Mouse (Mus musculus) ES-E14 (cell line): ENCODE data around the gene Mybph. TPM values are rescaled to one million over a fixed set of nuclear protein-coding genes. Genes with fewer than 3 reads are reported as not detected.
A peak's percentile ranks its signal among the peaks of the same experiment; 100 is the strongest.

ENCODE experiments used
- DNase-seq: peaks from one replicate; pipeline ENCODE4 v3.0.0-alpha.2; 2013; ENCODE audit warnings: low read depth, low spot score
- H3K27ac ChIP-seq: 2 replicates; pipeline ENCODE4 v1.5.1; 2012; ENCODE audit warnings: low read depth, mild to moderate bottlenecking, low read length, moderate library complexity, mixed read lengths; ENCODE audit not compliant: poor library complexity, insufficient read depth, severe bottlenecking
- H3K36me3 ChIP-seq: 2 replicates; pipeline ENCODE4 v1.6.1; 2012; ENCODE audit warnings: mild to moderate bottlenecking, low read length, moderate library complexity, mixed read lengths; ENCODE audit not compliant: control insufficient read depth, poor library complexity, insufficient read depth, severe bottlenecking
- H3K4me1 ChIP-seq, 2 experiments: fragments of 150-350 bp in 1 of 2; sonication (generic) in 1 of 2; 2 replicates each; pipeline ENCODE4 v1.6.1; 2012; ENCODE audit warnings: low read length in 2 of 2, mild to moderate bottlenecking in 1 of 2, mixed read lengths in 1 of 2; ENCODE audit not compliant: control insufficient read depth in 2 of 2, insufficient read depth in 2 of 2, poor library complexity in 1 of 2
- H3K4me3 ChIP-seq, 2 experiments: fragments of 150-350 bp in 1 of 2; sonication (generic) in 1 of 2; 2 replicates each; pipeline ENCODE4 v1.5.1; 2012; ENCODE audit warnings: low read length in 2 of 2, low read depth in 1 of 2, mild to moderate bottlenecking in 1 of 2, mixed read lengths in 1 of 2; ENCODE audit not compliant: insufficient read depth in 1 of 2, poor library complexity in 1 of 2, severe bottlenecking in 1 of 2
- H3K9ac ChIP-seq: 2 replicates; pipeline ENCODE4 v1.6.1; 2012; ENCODE audit warnings: low read depth, mild to moderate bottlenecking, low read length, mixed read lengths; ENCODE audit not compliant: poor library complexity, insufficient read depth, severe bottlenecking
- H3K9me3 ChIP-seq: fragments of 150-350 bp; sonication (generic); 2 replicates; pipeline ENCODE4 v1.6.1; 2012; ENCODE audit warnings: low read depth, mild to moderate bottlenecking, low read length; ENCODE audit not compliant: control insufficient read depth, insufficient read depth
- CHD2 ChIP-seq: IDR thresholded peaks from 2 replicates; pipeline ENCODE4 v1.6.1; 2014; ENCODE audit warnings: mild to moderate bottlenecking, low read depth, low read length, inconsistent platforms
- HCFC1 ChIP-seq: IDR thresholded peaks from 2 replicates; pipeline ENCODE4 v1.6.1; 2012; ENCODE audit warnings: low read length, inconsistent platforms, borderline replicate concordance; ENCODE audit not compliant: insufficient read depth
- MAFK ChIP-seq: IDR thresholded peaks from 2 replicates; pipeline ENCODE4 v1.6.1; 2014; ENCODE audit warnings: mild to moderate bottlenecking, low read depth, low read length, inconsistent platforms; ENCODE audit not compliant: insufficient read depth
- ZC3H11A ChIP-seq: IDR thresholded peaks from 2 replicates; pipeline ENCODE4 v1.6.1; 2012; ENCODE audit warnings: low read depth, mild to moderate bottlenecking, inconsistent platforms, low read length, borderline replicate concordance
- ZNF384 ChIP-seq: IDR thresholded peaks from 2 replicates; pipeline ENCODE4 v1.6.1; 2012; ENCODE audit warnings: low read depth, low read length, inconsistent platforms
- in situ Hi-C, 2 experiments: fragments of 600-800 bp; cut with MboI; formaldehyde crosslinking; loops; one replicate each; pipeline ENCODE4 v1.15.1; 2025; ENCODE audit warnings: low sequenced_read_pairs in 2 of 2, inconsistent platforms in 1 of 2; ENCODE audit not compliant: unreplicated experiment in 2 of 2
- total RNA-seq: library from RNA; depleted of rRNA; stranded (reverse); fragments of 300-350 nt; gene quantifications from 2 replicates; pipeline ENCODE4 v1.2.3, GENCODE M21; 2012

Mybph gene
- total RNA-seq, 1 experiment: not detected

DNA sequence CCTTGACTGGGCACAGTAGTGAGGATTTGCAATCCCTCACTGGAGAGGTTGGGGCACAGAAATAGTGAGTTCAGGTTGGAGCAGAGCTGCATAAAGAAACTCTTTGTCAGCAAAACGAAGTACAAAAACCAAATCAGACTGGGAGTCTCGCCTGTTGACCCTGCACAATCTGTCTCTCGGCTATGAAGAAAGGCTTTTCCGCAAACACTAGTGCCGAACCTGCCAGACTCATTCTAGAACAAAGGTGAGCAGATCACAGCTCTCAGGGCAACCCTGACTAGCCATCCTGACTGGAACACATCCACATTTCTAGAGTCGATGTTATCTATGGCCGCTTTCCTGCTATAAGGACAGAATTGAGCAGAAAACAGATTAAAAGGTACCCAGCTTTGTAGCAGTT, 20.2 kb upstream of the Mybph start:
- no peaks in the 10 kb centered on the region for H3K36me3 ChIP-seq
- 0 out of 4 replicates have a peak, but pooled peaks cover 0 to 2% of the 10 kb centered on the region in 2 experiments for H3K4me1 ChIP-seq
- in situ Hi-C loops: no loop called here
- no peak overlapping the region for H3K27ac ChIP-seq
- TF ChIP-seq ZNF384 (no peak), HCFC1 (no peak), CHD2 (no peak)
- H3K9ac ChIP-seq: no peak overlapping the region
- H3K9me3 ChIP-seq: no peaks in the 10 kb centered on the region
- DNase-seq: no peak
- no peak overlapping the region for H3K4me3 ChIP-seq

- TF ChIP-seq HCFC1 (no peak), ZNF384 (no peak), CHD2 (no peak), ZC3H11A (no peak), MAFK (no peak)
- Histone ChIP-seq H3K4me3 (no peak overlapping the region), H3K4me1 (0 out of 4 replicates have a peak, but pooled peaks cover 0 to 2% of the 10 kb centered on the region in 2 experiments), H3K27ac (no peak overlapping the region), H3K36me3 (no peaks in the 10 kb centered on the region), H3K9me3 (no peaks in the 10 kb centered on the region), H3K9ac (no peak overlapping the region)
- in situ Hi-C loops: no loop called here
- DNase-seq: no peak
Measured at GRCm38 (mm10) chr1:134177976-134178375, 15.3 kb upstream of the Mybph start.

GRCm38 (mm10) chr1:134182025-134182424, 11.2 kb upstream of the Mybph start, which contains the start of gene Chil1:
Chil1 (plus strand) TSS chr1:134182176.
- no peaks in the 10 kb centered on the region for H3K36me3 ChIP-seq
- in situ Hi-C loops: no loop called here
- no peaks in the 10 kb centered on the region for H3K9me3 ChIP-seq
- no peak within 1 kb of the TSS for H3K9ac ChIP-seq
- 0 out of 4 replicates have a peak, but pooled peaks cover 0 to 2% of the 10 kb centered on the region in 2 experiments for H3K4me1 ChIP-seq
- DNase-seq: no peak
- no peak within 1 kb of the TSS for H3K27ac ChIP-seq
- no peak within 1 kb of the TSS for H3K4me3 ChIP-seq
- no peak for TF ChIP-seq ZC3H11A
- no peak for TF ChIP-seq CHD2
- TF ChIP-seq ZNF384: no peak
- no peak for TF ChIP-seq HCFC1
- no peak for TF ChIP-seq MAFK

GRCm38 (mm10) chr1:134184089-134184488, 9.2 kb upstream of the Mybph start:
- Histone ChIP-seq H3K4me1 (peaks cover 5 to 8% of the 10 kb centered on the region in 2 experiments; a peak in 3 of 4 replicates), H3K36me3 (no peaks in the 10 kb centered on the region), H3K4me3 (no peak overlapping the region), H3K9ac (no peak overlapping the region), H3K9me3 (no peaks in the 10 kb centered on the region), H3K27ac (no peak overlapping the region)
- in situ Hi-C loops: no loop called here
- TF ChIP-seq CHD2 (no peak), MAFK (no peak), HCFC1 (no peak), ZNF384 (no peak), ZC3H11A (no peak)
- DNase-seq: no peak

DNA sequence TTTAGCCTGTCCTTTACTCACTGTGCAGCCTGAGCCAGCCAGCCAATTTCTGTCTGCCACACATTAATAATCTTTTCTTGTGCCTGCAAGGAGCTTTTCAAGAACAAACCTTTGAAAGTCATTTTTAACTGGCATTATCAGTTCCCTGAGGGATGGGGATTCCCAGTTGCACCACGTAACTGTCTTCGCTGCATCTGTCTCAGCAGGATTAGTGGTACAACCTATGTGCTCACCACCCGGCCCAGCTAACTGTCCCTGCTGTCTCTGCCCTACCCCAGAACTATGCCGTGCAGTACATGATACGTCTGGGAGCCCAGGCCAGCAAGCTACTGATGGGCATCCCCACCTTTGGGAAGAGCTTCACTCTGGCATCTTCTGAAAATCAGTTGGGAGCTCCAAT, 5.0 kb upstream of the Mybph start:
- Histone ChIP-seq H3K4me3 (no peak overlapping the region), H3K9ac (peak overlapping the region; percentile 13; the same call in 1 of the 2 replicates), H3K27ac (peak overlapping the region; percentile 35; the same call in 1 of the 2 replicates), H3K9me3 (no peaks in the 10 kb centered on the region), H3K4me1 (peaks cover 8 to 15% of the 10 kb centered on the region in 2 experiments), H3K36me3 (no peaks in the 10 kb centered on the region)
- DNase-seq: no peak
- in situ Hi-C loops: no loop called here
- no peak for TF ChIP-seq ZNF384
- no peak for TF ChIP-seq HCFC1
- TF ChIP-seq MAFK: no peak
- TF ChIP-seq ZC3H11A: no peak
- no peak for TF ChIP-seq CHD2
